8 mouse cellular contexts compared by ENCODE assay signal in the genomic region with DNA sequence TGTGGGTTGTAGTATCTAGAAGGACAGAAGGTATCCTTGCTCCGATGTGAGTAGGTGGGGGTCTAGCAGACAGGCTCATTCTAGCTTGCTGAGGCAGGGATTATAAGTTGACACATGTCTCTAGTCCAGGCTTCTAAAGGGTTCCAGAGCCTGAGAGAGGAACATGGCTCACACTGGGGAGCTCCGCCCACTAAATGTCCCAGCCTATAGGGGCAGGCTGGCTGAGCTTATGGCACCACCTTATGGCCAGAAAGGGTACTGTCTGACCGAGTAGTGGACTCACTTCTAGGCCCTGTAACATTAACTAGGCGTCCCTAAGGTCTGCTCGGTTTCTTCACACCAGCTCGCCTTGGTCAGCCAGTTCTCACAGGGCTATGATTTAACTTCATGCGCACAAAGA. TPM values are rescaled to one million over a fixed set of nuclear protein-coding genes. Genes with fewer than 3 reads are reported as not detected.
DNase-seq lines count a peak whose midpoint lies in the region; ATAC-seq and TF ChIP-seq lines count a peak whose summit lies in the region.

No protein-coding gene starts in this region.

- ATAC-seq in lung, embryonic 14.5 days (ENCODE audit: insufficient read depth): no peak; the same call in 1 of the 2 replicates

- intact Hi-C loops in heart, postnatal 10 days (cut with DNase I): loop anchor here (5.0 kb wide), 3 partner anchors 126 to 244 kb away; no protein-coding TSS in a partner anchor
- intact Hi-C loops in gastrocnemius, postnatal 14 days (cut with DNase I; ENCODE audit: low total_unique reads): no loop called here

- no peaks in the 10 kb centered on the region for H3K36me3 ChIP-seq in lung, embryonic 14.5 days (ENCODE audit: insufficient read depth)

- H3K9me3 ChIP-seq in lung, embryonic 14.5 days (ENCODE audit: low read depth, low read length): no peaks in the 10 kb centered on the region

- TF ChIP-seq CTCF in lung, embryonic 14.5 days (IDR thresholded peaks at IDR 0.05; ENCODE audit: low read depth): peak; percentile 78

- H3K4me2 ChIP-seq in lung, embryonic 14.5 days: no peak overlapping the region

- peaks cover 34% of the 10 kb centered on the region for H3K27me3 ChIP-seq in lung, embryonic 14.5 days (ENCODE audit: insufficient read depth, low read length)

- H3K4me1 ChIP-seq in lung, embryonic 14.5 days (ENCODE audit: insufficient read depth): peaks cover 9% of the 10 kb centered on the region; the same call in 1 of the 2 replicates

- no peak overlapping the region for H3K9ac ChIP-seq in lung, embryonic 14.5 days

- no peak overlapping the region for H3K27ac ChIP-seq in lung, embryonic 14.5 days (ENCODE audit: low read depth)

- peak; percentile 43 to 58 for DNase-seq in heart, postnatal 10 days
- no peak for DNase-seq in heart, adult 8-10 months (ENCODE audit: low spot score)
- DNase-seq in A20 (ENCODE audit: low read depth, low spot score) (peak; percentile 63), adipocyte (ENCODE audit: low spot score) (peak; percentile 18)
- peak; percentile 37 for DNase-seq in gastrocnemius, postnatal 14 days
- peak; percentile 74 for DNase-seq in lung, embryonic 14.5 days
- DNase-seq in thymus, postnatal 14 days: peak; percentile 55
- DNase-seq in cerebellum, adult 11 months: no peak

- no peak overlapping the region for H3K4me3 ChIP-seq in lung, embryonic 14.5 days (ENCODE audit: low read depth, low read length)

- 66% methylated on average over 7 of the region's 7 CpGs for WGBS in lung, embryonic 14.5 days

RNA-seq across cellular contexts. Expression of a gene that starts 3.6 kb away (rescaled TPM):
- total RNA-seq in heart, postnatal 10 days (2021): 10 to 100 TPM; 15.0 to 18.7 TPM
- 10 to 100 TPM; 11.2 to 23.3 (median 17.7) TPM for total RNA-seq in heart, adult 8-10 months (2022)
- total RNA-seq in gastrocnemius, postnatal 14 days (2021): 1 to 10 TPM; 9.8 to 9.9 TPM
- 1.5 and 1.7 TPM in 2 replicates for polyA plus RNA-seq in lung, embryonic 14.5 days (2014; fragmentation: Nextera tagmentation; extraction: Ambion mirVana)

Comparison
In these comparisons a context has a peak if more than half of its experiments do, and no peak if none do; other contexts are left out.
1. DNase-seq: peak in heart, postnatal 10 days (2 of 2), A20 (single experiment), adipocyte (single experiment), gastrocnemius, postnatal 14 days (single experiment), lung, embryonic 14.5 days (single experiment) and thymus, postnatal 14 days (single experiment); none in heart, adult 8-10 months (single experiment) and cerebellum, adult 11 months (single experiment).